11 mouse cellular contexts compared by ENCODE assay signal in the genomic region with DNA sequence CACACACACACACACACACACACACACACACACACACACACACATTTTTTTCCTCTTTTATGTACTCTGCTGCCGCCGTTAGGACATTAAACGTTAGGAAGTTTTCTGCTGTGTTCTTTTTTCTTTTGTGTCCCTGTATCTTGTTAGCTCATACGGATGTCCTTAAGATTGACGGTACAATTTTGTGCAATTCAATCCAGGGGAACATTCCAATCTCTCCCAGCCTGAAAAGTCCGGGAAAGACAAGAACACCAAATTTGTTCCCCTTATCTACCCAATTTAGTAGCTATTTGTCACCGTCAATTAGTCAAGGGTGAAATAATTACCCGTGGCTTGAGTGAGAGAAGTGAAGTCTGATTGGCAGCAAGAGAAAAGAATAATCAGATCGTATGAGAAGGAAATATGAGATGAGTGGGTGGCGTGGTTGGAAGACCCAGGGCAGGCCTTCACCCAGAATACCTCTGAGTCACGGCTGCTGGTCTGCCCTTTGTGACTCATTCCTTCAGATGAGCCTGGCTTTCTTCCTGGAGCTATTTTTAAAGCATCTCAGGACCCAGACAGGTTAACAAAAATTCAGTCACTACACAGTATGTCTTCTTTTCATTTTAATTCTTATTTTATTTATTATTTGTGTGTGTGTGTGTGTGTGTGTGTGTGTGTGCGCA.
DNase-seq lines count a peak whose midpoint lies in the region; TF ChIP-seq lines count a peak whose summit lies in the region.
"Had no signal": no experiment of that assay in that cellular context is flagged by ENCODE, and none has a peak within 500 bp of the region (broad histone marks: within the 10 kb centered on the region; RNA-seq: fewer than 3 reads in every experiment).

No protein-coding gene starts in this region.

- 0 out of 2 replicates have a peak overlapping the region, but pooled peaks have one; percentile 24 for H3K27ac ChIP-seq in gastrocnemius, adult 2 months
- H3K27ac ChIP-seq: forebrain, embryonic 15.5 days; lung, embryonic 15.5 days had no signal

- no peak overlapping the region for H3K4me3 ChIP-seq in gastrocnemius, adult 2 months
- H3K4me3 ChIP-seq: forebrain, embryonic 15.5 days; lung, embryonic 15.5 days had no signal

- intact Hi-C loops in gastrocnemius, adult 2 months (cut with DNase I): no loop called here
- intact Hi-C loops in gastrocnemius, postnatal 14 days (cut with DNase I; ENCODE audit: low total_unique reads): no loop called here
- intact Hi-C loops in heart, postnatal 10 days (cut with DNase I): no loop called here

- no peak for DNase-seq in gastrocnemius, adult 2 months
- DNase-seq in gastrocnemius, postnatal 14 days: no peak
- peak; percentile 5 for DNase-seq in lung, postnatal 36 days
- DNase-seq in lung, postnatal 10 days: no peak
- peak; percentile 47 for DNase-seq in adrenal gland, adult 8-10 months
- DNase-seq in heart, postnatal 10 days: peak; percentile 34 to 41
- DNase-seq in c-Kit-positive CD71-positive TER-119-positive erythroid progenitor cells, embryonic 14.5 days (ENCODE audit: low spot score): no peak
- no peak for DNase-seq in cerebellum, adult 18-20 months
- DNase-seq: cerebellum, postnatal 14 days had no signal

- TF ChIP-seq CTCF in gastrocnemius, adult 2 months (IDR thresholded peaks at IDR 0.05): no peak

Comparison
In these comparisons a context has a peak if more than half of its experiments do, and no peak if none do; other contexts are left out.
1. DNase-seq: peak in lung, postnatal 36 days (single experiment), adrenal gland, adult 8-10 months (single experiment) and heart, postnatal 10 days (2 of 2); none in gastrocnemius, adult 2 months (single experiment), gastrocnemius, postnatal 14 days (single experiment), lung, postnatal 10 days (single experiment), c-Kit-positive CD71-positive TER-119-positive erythroid progenitor cells, embryonic 14.5 days (single experiment) and cerebellum, adult 18-20 months (0 of 2).